Mouse (Mus musculus) bone marrow macrophage, adult 2 months (primary cell): ENCODE results near the gene Ifi27.

Experiments
- CTCF ChIP-seq: IDR thresholded peaks from 2 replicates; pipeline ENCODE4 v1.5.1; 2012; ENCODE audit warnings: low read depth, mild to moderate bottlenecking, low read length, moderate library complexity
- POLR2A ChIP-seq: IDR thresholded peaks from 2 replicates; pipeline ENCODE4 v1.6.1; 2012; ENCODE audit warnings: mild to moderate bottlenecking, low read depth, low read length, borderline replicate concordance

DNA sequence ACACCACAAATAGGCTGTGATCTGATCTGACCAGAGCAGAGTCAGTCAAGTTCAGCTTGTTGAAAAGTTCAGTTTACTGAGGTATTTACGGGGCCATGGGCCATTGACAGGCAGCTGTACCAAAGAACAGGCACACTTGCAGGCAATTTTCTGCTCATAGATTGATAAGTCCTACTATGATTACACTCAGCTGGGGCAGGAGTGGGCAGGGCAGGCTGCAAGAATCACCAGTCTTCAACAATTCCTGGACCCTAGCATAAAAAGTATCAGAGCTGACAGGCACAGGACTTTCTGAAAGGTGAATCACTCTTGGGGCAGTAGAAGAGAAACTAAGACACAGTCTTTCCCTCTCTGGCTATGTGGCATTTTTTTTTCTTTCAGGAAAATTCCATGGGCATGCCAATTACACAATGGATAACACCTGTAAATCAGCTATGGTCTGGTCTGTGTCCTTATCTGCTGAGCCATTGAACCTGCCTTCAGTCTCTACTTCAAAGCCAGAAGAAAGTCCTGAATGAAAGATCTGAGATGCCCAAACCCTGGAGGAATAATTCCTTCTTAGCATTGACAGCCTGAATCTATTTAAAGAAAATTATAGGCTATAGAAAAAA, 42.9 kb downstream of the Ifi27 start:
- TF ChIP-seq CTCF (no peak), POLR2A (no peak)
